Mouse (Mus musculus): Measurements from ENCODE around the gene Mrvi1. TPM values are rescaled to one million over a fixed set of nuclear protein-coding genes. Genes with fewer than 3 reads are reported as not detected.

The Mrvi1 gene
- total and polyA plus RNA-seq, 3 experiments: 0.11 TPM; not detected in 2

- no peak overlapping the region for H3K9ac ChIP-seq (ENCODE audit: insufficient read depth, low read depth)
- H3K27me3 ChIP-seq (replicated peaks): peaks cover 6% of the 10 kb centered on the region
- TF ChIP-seq POLR2AphosphoS2 (IDR thresholded peaks at IDR 0.05; ENCODE audit: low read depth, low read length) (no peak), EP300 (IDR thresholded peaks at IDR 0.05; ENCODE audit: low read length) (no peak), CHD1 (IDR thresholded peaks at IDR 0.05; ENCODE audit: low read depth, low read length) (no peak), TBP (conservative IDR thresholded peaks at IDR 0.05; ENCODE audit: low read depth, low read length) (no peak), ZNF384 (IDR thresholded peaks at IDR 0.05; ENCODE audit: low read depth, low read length) (no peak), ETS1 (conservative IDR thresholded peaks at IDR 0.05; ENCODE audit: low read depth, low read length) (no peak), RAD21 (IDR thresholded peaks at IDR 0.05; ENCODE audit: low read depth, low read length) (no peak), MAX (IDR thresholded peaks at IDR 0.05; ENCODE audit: low read length) (no peak)
- no peak overlapping the region for H3K27ac ChIP-seq (ENCODE audit: insufficient read depth, low read depth)
- H3K4me2 ChIP-seq (ENCODE audit: insufficient read depth, low read depth, poor library complexity, severe bottlenecking): no peak overlapping the region
- no peak overlapping the region for H3K4me3 ChIP-seq (replicated peaks in 1 of 3; ENCODE audit: low read depth in 2 of 3, low read length in 2 of 3, poor library complexity in 1 of 3)
- dilution Hi-C loops (cut with MboI; ENCODE audit: extremely low pct_ligation_motif_present, extremely low pct_unique_long_range_greater_than_20kb, low sequenced_read_pairs): no loop called here
- no peaks in the 10 kb centered on the region for H3K9me3 ChIP-seq (replicated peaks; ENCODE audit: low read length)
- 0 out of 4 replicates have a peak, but pooled peaks cover 0 to 3% of the 10 kb centered on the region in 2 experiments for H3K4me1 ChIP-seq (ENCODE audit: control insufficient read depth in 1 of 2, insufficient read depth in 2 of 2)
- H3K36me3 ChIP-seq (replicated peaks in 1 of 2; ENCODE audit: control insufficient read depth in 1 of 2, insufficient read depth in 1 of 2, low read length in 1 of 2): no peaks in the 10 kb centered on the region
- in situ Hi-C loops (cut with MboI; ENCODE audit: low pct_ligation_motif_present, low pct_unique_long_range_greater_than_20kb, low sequenced_read_pairs): no loop called here
- H3K79me2 ChIP-seq (replicated peaks; ENCODE audit: control insufficient read depth, extremely low read depth, insufficient read depth, poor library complexity, severe bottlenecking): no peaks in the 10 kb centered on the region
- no peak for DNase-seq (ENCODE audit: extremely low read depth)
These were observed 38.6 kb upstream of the Mrvi1 start for GRCm38 (mm10) chr7:111020814-111021213.

DNA sequence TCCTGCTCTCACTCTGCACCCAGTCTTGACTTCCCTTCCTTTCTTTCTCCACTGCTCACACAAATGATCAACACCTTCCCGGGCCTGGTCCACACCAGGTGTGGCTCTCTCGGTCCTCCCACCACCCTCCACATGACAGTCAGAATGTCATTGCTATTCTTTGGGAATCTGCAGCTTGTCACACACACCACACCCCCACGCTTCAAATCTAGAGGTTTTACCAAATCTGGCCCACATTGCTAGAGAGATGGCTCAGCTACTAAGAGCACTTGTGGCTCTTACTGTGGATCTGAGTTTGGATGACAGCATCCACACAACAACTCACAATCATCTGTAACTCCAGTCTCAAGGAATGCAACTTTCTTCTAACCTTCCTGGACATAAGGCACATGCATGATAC, 34.7 kb upstream of the Mrvi1 start:
- TF ChIP-seq ELF1 (IDR thresholded peaks at IDR 0.05; ENCODE audit: low read depth, low read length): no peak
- TF ChIP-seq TCF12 (IDR thresholded peaks at IDR 0.05; ENCODE audit: low read depth, low read length): no peak
- TF ChIP-seq ETS1 (conservative IDR thresholded peaks at IDR 0.05; ENCODE audit: low read depth, low read length): no peak
- no peak for TF ChIP-seq SIN3A (IDR thresholded peaks at IDR 0.05; ENCODE audit: low read length)
- no peak for TF ChIP-seq JUN (IDR thresholded peaks at IDR 0.05; ENCODE audit: insufficient read depth, low read depth, low read length)
- no peak for TF ChIP-seq USF1 (IDR thresholded peaks at IDR 0.05; ENCODE audit: low read depth, low read length)
- TF ChIP-seq MXI1 (IDR thresholded peaks at IDR 0.05; ENCODE audit: low read depth, low read length): no peak
- no peak for TF ChIP-seq PAX5 (IDR thresholded peaks at IDR 0.05; ENCODE audit: low read length)
- no peak for TF ChIP-seq IRF4 (IDR thresholded peaks at IDR 0.05; ENCODE audit: low read depth, low read length)
- no peak for TF ChIP-seq E2F4 (IDR thresholded peaks at IDR 0.05; ENCODE audit: insufficient replicate concordance, low read depth, low read length)
- no peak for TF ChIP-seq EP300 (IDR thresholded peaks at IDR 0.05; ENCODE audit: low read length)
- TF ChIP-seq MEF2A (IDR thresholded peaks at IDR 0.05; ENCODE audit: borderline replicate concordance, low read depth, low read length): no peak
- no peak for TF ChIP-seq NRF1 (IDR thresholded peaks at IDR 0.05; ENCODE audit: low read depth, low read length)
- TF ChIP-seq USF2 (conservative IDR thresholded peaks at IDR 0.05; ENCODE audit: low read depth, low read length): no peak
- no peak for TF ChIP-seq CHD2 (IDR thresholded peaks at IDR 0.05; ENCODE audit: low read length)
- no peak for TF ChIP-seq RCOR1 (conservative IDR thresholded peaks at IDR 0.05; ENCODE audit: low read depth, low read length)
- TF ChIP-seq ZKSCAN1 (IDR thresholded peaks at IDR 0.05; ENCODE audit: borderline replicate concordance, low read depth, low read length): no peak
- TF ChIP-seq MYC (IDR thresholded peaks at IDR 0.05; ENCODE audit: low read depth, low read length): no peak
- no peaks in the 10 kb centered on the region for H3K9me3 ChIP-seq (replicated peaks; ENCODE audit: low read length)
- H3K4me3 ChIP-seq (replicated peaks in 1 of 3; ENCODE audit: low read depth in 2 of 3, low read length in 2 of 3, poor library complexity in 1 of 3): no peak overlapping the region
- no peak overlapping the region for H3K9ac ChIP-seq (ENCODE audit: insufficient read depth, low read depth)
- DNase-seq (ENCODE audit: extremely low read depth): no peak
- no peaks in the 10 kb centered on the region for H3K36me3 ChIP-seq (replicated peaks in 1 of 2; ENCODE audit: control insufficient read depth in 1 of 2, insufficient read depth in 1 of 2, low read length in 1 of 2)
- H3K79me2 ChIP-seq (replicated peaks; ENCODE audit: control insufficient read depth, extremely low read depth, insufficient read depth, poor library complexity, severe bottlenecking): no peaks in the 10 kb centered on the region
- dilution Hi-C loops (cut with MboI; ENCODE audit: extremely low pct_ligation_motif_present, extremely low pct_unique_long_range_greater_than_20kb, low sequenced_read_pairs) (no loop called here), in situ Hi-C loops (cut with MboI; ENCODE audit: low pct_ligation_motif_present, low pct_unique_long_range_greater_than_20kb, low sequenced_read_pairs) (loop anchor here (5.0 to 10.0 kb wide), 3 partner anchors 35 to 292 kb away; partner anchors contain the start of gene Mrvi1)
- no peak overlapping the region for H3K4me2 ChIP-seq (ENCODE audit: insufficient read depth, low read depth, poor library complexity, severe bottlenecking)
- no peak overlapping the region for H3K27ac ChIP-seq (ENCODE audit: insufficient read depth, low read depth)
- peaks cover 5 to 9% of the 10 kb centered on the region in 2 experiments for H3K4me1 ChIP-seq (ENCODE audit: control insufficient read depth in 1 of 2, insufficient read depth in 2 of 2)
- H3K27me3 ChIP-seq (replicated peaks): peaks cover 6% of the 10 kb centered on the region

Data from CH12.LX (cell line).